Mouse (Mus musculus) ES-E14 (cell line): ENCODE measurements around the gene Gmeb1.

ENCODE experiments used
- CHD2 ChIP-seq: IDR thresholded peaks from 2 replicates; pipeline ENCODE4 v1.6.1; 2014; ENCODE audit warnings: mild to moderate bottlenecking, low read depth, low read length, inconsistent platforms
- HCFC1 ChIP-seq: IDR thresholded peaks from 2 replicates; pipeline ENCODE4 v1.6.1; 2012; ENCODE audit warnings: low read length, inconsistent platforms, borderline replicate concordance; ENCODE audit not compliant: insufficient read depth
- MAFK ChIP-seq: IDR thresholded peaks from 2 replicates; pipeline ENCODE4 v1.6.1; 2014; ENCODE audit warnings: mild to moderate bottlenecking, low read depth, low read length, inconsistent platforms; ENCODE audit not compliant: insufficient read depth

DNA sequence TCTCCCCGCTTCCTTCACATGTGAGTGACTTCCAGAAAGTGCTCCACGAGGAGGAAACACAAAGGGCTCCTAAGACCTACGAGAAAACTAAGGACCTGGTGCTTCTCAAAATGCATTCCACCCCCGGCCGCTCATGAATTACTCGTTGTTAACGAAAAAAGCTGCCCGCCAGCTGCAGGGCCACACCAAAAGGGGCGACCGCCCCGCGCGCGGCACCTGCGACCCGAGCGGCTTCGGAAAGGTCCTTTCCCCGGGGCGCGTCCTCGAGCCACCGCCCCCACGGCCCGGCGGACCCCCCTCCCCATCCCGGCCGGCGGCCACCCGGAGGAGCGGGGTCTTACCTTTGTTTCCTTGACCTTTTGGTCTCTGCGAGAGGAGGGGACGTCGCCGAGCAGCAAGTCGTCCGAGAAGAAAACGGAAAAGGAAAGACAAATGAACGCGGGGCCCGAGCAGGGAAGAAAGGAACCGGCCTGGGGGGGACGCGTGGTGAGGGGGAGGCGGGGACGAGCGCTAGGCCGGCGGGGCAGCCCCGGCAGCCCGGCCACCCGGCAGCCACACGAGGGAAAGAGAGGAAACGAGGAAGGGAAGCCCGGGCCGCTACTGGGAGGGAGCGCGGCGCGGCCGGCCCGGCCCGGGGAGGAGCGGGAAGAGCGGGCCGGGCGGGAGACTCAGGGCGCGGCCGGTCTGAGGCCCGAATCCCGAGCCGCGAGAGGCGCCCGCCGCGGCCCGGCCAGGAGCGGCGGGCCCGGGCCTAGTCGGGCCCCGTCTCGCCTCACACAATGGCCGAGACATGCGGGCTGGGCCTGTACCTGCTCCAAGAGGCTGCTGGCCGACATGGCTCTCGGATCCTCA is 50.1 kb downstream of the Gmeb1 start:
- no peak for TF ChIP-seq HCFC1
- no peak for TF ChIP-seq MAFK
- TF ChIP-seq CHD2, result no peak
